Mouse (Mus musculus): ENCODE results near the gene Gria1. TPM values are rescaled to one million over a fixed set of nuclear protein-coding genes. Genes with fewer than 3 reads are reported as not detected.

Gene Gria1
- 74.5 and 94.2 TPM in 2 replicates for polyA plus RNA-seq (2021; fragmentation: Nextera tagmentation)
- long read RNA-seq, experiment 1, full-length matches to known transcripts = 95 of 285 reads
- long read RNA-seq, experiment 1, partial matches to known transcripts = 95 of 285 reads
- long read RNA-seq, experiment 1, other reads (novel, unspliced or antisense) = 95 of 285 reads
- long read RNA-seq, experiment 2, full-length matches to known transcripts = 1,319 of 2,124 reads
- long read RNA-seq, experiment 2, partial matches to known transcripts = 616 of 2,124 reads
- long read RNA-seq, experiment 2, other reads (novel, unspliced or antisense) = 189 of 2,124 reads

GRCm38 (mm10) chr11:57011024-57011690, at the start of gene Gria1:
Gria1 (plus strand) TSS chr11:57011387.

All from layer of hippocampus, adult 6 months (tissue).